Mouse (Mus musculus) cerebellum, adult 2 months (tissue): ENCODE data around the gene Psme2b. TPM values are rescaled to one million over a fixed set of nuclear protein-coding genes. Genes with fewer than 3 reads are reported as not detected.
"Not testable (repeated sequence)": the region's sequence is repeated elsewhere in the genome, so short reads cannot be mapped to it uniquely, and the experiment has no call there.

Experiments used
- DNase-seq, 2 experiments: peaks; one replicate each; pipeline ENCODE4 v3.0.0; 2021
- H3K27ac ChIP-seq: fragments of 200-500 bp; 2 replicates; pipeline ENCODE4 v1.5.1; 2012; ENCODE audit warnings: low read length, control low read depth, inconsistent platforms; ENCODE audit not compliant: insufficient read depth
- H3K27me3 ChIP-seq: fragments of 200-500 bp; 2 replicates; pipeline ENCODE4 v1.6.1; 2012; ENCODE audit warnings: inconsistent platforms, mild to moderate bottlenecking, low read length, moderate library complexity; ENCODE audit not compliant: control insufficient read depth, insufficient read depth
- H3K4me1 ChIP-seq: fragments of 200-500 bp; 2 replicates; pipeline ENCODE4 v1.6.1; 2011; ENCODE audit warnings: low read length; ENCODE audit not compliant: control insufficient read depth, insufficient read depth
- H3K4me3 ChIP-seq: fragments of 200-500 bp; replicated peaks from 2 replicates; pipeline ENCODE3; 2011; ENCODE audit warnings: mild to moderate bottlenecking, low read depth, low read length, control low read depth; ENCODE audit not compliant: insufficient read depth
- CTCF ChIP-seq: fragments of 200-500 bp; IDR thresholded peaks from 2 replicates; pipeline ENCODE4 v1.5.1; 2011; ENCODE audit warnings: low read depth, mild to moderate bottlenecking, control low read depth, low read length, moderate library complexity, borderline replicate concordance; ENCODE audit not compliant: insufficient read depth
- POLR2A ChIP-seq: fragments of 200-500 bp; IDR thresholded peaks from 2 replicates; pipeline ENCODE4 v1.6.1; 2011; ENCODE audit warnings: low read length, control low read depth, borderline replicate concordance; ENCODE audit not compliant: insufficient read depth
- WGBS: fragments of 180-500 bp; shearing (Covaris S2); methylation state at CpG from one replicate; pipeline ENCODE4 v1.1.7; 2018; 5-methylcytosine and 5-hydroxymethylcytosine counted together
- polyA plus RNA-seq: library from polyadenylated mRNA; depleted of rRNA; stranded (reverse); fragments of >200 nt; gene quantifications from 2 replicates; pipeline ENCODE4 v1.2.3, GENCODE M21; 2012

Gene Psme2b
- polyA plus RNA-seq, 1 experiment, result 1.0 TPM

GRCm38 (mm10) chr11:48935291-48935690 lies 10.7 kb downstream of the Psme2b start:
- H3K4me3 ChIP-seq, H3K27me3 ChIP-seq, H3K27ac ChIP-seq, H3K4me1 ChIP-seq, DNase-seq: not testable (repeated sequence)
- WGBS, result no CpG with 5 or more reads among the region's 3 CpGs

GRCm38 (mm10) chr11:48933923-48934322 lies 12.1 kb downstream of the Psme2b start:
- not testable (repeated sequence) for H3K4me3 ChIP-seq, H3K4me1 ChIP-seq, DNase-seq, H3K27ac ChIP-seq, H3K27me3 ChIP-seq
- WGBS, result 12% methylated on average over 1 of the region's 1 CpGs

- not testable (repeated sequence) for DNase-seq, H3K4me3 ChIP-seq, H3K27me3 ChIP-seq, H3K4me1 ChIP-seq, H3K27ac ChIP-seq
- 80% methylated on average over 1 of the region's 1 CpGs for WGBS
Measured at GRCm38 (mm10) chr11:48933422-48933821, 12.6 kb downstream of the Psme2b start.

- not testable (repeated sequence) for H3K27me3 ChIP-seq, H3K4me3 ChIP-seq, H3K4me1 ChIP-seq, DNase-seq, H3K27ac ChIP-seq
- 94% methylated on average over 1 of the region's 1 CpGs for WGBS
Measured at GRCm38 (mm10) chr11:48928068-48928467, 17.9 kb downstream of the Psme2b start.

- not testable (repeated sequence) for DNase-seq, H3K4me3 ChIP-seq, H3K4me1 ChIP-seq, H3K27me3 ChIP-seq, H3K27ac ChIP-seq
Measured at GRCm38 (mm10) chr11:48926437-48926836, 19.6 kb downstream of the Psme2b start.

GRCm38 (mm10) chr11:48923818-48924217 lies 22.2 kb downstream of the Psme2b start:
- not testable (repeated sequence) for H3K4me1 ChIP-seq, H3K27me3 ChIP-seq, H3K27ac ChIP-seq, H3K4me3 ChIP-seq, DNase-seq
- 88% methylated on average over 5 of the region's 5 CpGs for WGBS

GRCm38 (mm10) chr11:48918380-48918779 lies 27.6 kb downstream of the Psme2b start:
- DNase-seq, result no peak
- TF ChIP-seq POLR2A (no peak), CTCF (no peak)
- Histone ChIP-seq H3K27me3 (no peaks in the 10 kb centered on the region), H3K4me3 (no peak overlapping the region), H3K4me1 (no peaks in the 10 kb centered on the region), H3K27ac (no peak overlapping the region)
- 89% methylated on average over 3 of the region's 3 CpGs for WGBS

- no peak for DNase-seq
- Histone ChIP-seq H3K27ac (no peak overlapping the region), H3K4me3 (no peak overlapping the region), H3K27me3 (no peaks in the 10 kb centered on the region), H3K4me1 (no peaks in the 10 kb centered on the region)
- TF ChIP-seq CTCF, result no peak
- no peak for TF ChIP-seq POLR2A
- WGBS, result 89% methylated on average over 1 of the region's 1 CpGs
Measured at GRCm38 (mm10) chr11:48913611-48914010, 32.4 kb downstream of the Psme2b start.

GRCm38 (mm10) chr11:48908459-48908858 lies 37.5 kb downstream of the Psme2b start:
- Histone ChIP-seq H3K27me3 (no peaks in the 10 kb centered on the region), H3K4me1 (no peaks in the 10 kb centered on the region), H3K27ac (no peak overlapping the region), H3K4me3 (no peak overlapping the region)
- no peak for DNase-seq
- TF ChIP-seq CTCF (no peak), POLR2A (no peak)
- WGBS, result 64% methylated on average over 1 of the region's 1 CpGs
